Mouse (Mus musculus) lung, postnatal 0 days (tissue): Measurements from ENCODE around the gene Creb3l2. TPM values are rescaled to one million over a fixed set of nuclear protein-coding genes. Genes with fewer than 3 reads are reported as not detected.

Source experiments
- ATAC-seq: fragments of 200-750 bp; cut with Nextera tagmentation; 2 replicates; pipeline ENCODE4 v1.8.0; 2017; ENCODE audit warnings: moderate library complexity
- DNase-seq: peaks from one replicate; pipeline ENCODE4 v3.0.0-alpha.2; 2016; ENCODE audit warnings: low spot score
- H3K27ac ChIP-seq: fragments of 300-500 bp; sonication (generic); 2 replicates; pipeline ENCODE4 v1.5.1; 2014; ENCODE audit warnings: antibody characterized with exemption, mild to moderate bottlenecking, low read length, mixed read lengths
- H3K27me3 ChIP-seq: fragments of 300-500 bp; sonication (generic); replicated peaks from 2 replicates; pipeline ENCODE4 v1.6.1; 2014; ENCODE audit warnings: low read length, mixed read lengths; ENCODE audit not compliant: insufficient read depth
- H3K36me3 ChIP-seq: fragments of 300-500 bp; sonication (generic); 2 replicates; pipeline ENCODE4 v1.6.1; 2014; ENCODE audit warnings: low read length, mixed read lengths; ENCODE audit not compliant: insufficient read depth
- H3K4me1 ChIP-seq: fragments of 300-500 bp; sonication (generic); 2 replicates; pipeline ENCODE4 v1.6.1; 2014; ENCODE audit warnings: antibody characterized with exemption, low read depth, low read length, mixed read lengths; ENCODE audit not compliant: insufficient read depth
- H3K4me2 ChIP-seq: fragments of 300-500 bp; sonication (generic); replicated peaks from 2 replicates; pipeline ENCODE4 v1.6.1; 2014; ENCODE audit warnings: low read depth, mild to moderate bottlenecking, low read length, moderate library complexity, mixed read lengths
- H3K4me3 ChIP-seq: fragments of 300-500 bp; sonication (generic); 2 replicates; pipeline ENCODE4 v1.5.1; 2014; ENCODE audit warnings: low read depth, low read length
- H3K9ac ChIP-seq: fragments of 300-500 bp; sonication (generic); replicated peaks from 2 replicates; pipeline ENCODE4 v1.6.1; 2014; ENCODE audit warnings: low read depth, mild to moderate bottlenecking
- H3K9me3 ChIP-seq: fragments of 300-500 bp; sonication (generic); 2 replicates; pipeline ENCODE4 v1.6.1; 2016; ENCODE audit warnings: low read length, mixed read lengths
- CTCF ChIP-seq: IDR thresholded peaks from 2 replicates; pipeline ENCODE4 v1.5.1; 2016; ENCODE audit warnings: antibody characterized with exemption, mild to moderate bottlenecking
- EP300 ChIP-seq: IDR thresholded peaks from 2 replicates; pipeline ENCODE4 v1.6.1; 2016; ENCODE audit warnings: antibody characterized with exemption, mild to moderate bottlenecking, control low read depth
- WGBS: fragments of 180-500 bp; shearing (Covaris S2); extraction: QIAGEN DNeasy Blood & Tissue Kit; methylation state at CpG from one replicate; pipeline ENCODE4 v1.1.7; 2014; 5-methylcytosine and 5-hydroxymethylcytosine counted together
- polyA plus RNA-seq: library from polyadenylated mRNA; unstranded; fragments of >200 nt; fragmentation: Nextera tagmentation; extraction: Ambion mirVana; gene quantifications from 2 replicates; pipeline ENCODE4 v1.2.1, GENCODE M21; 2015

The Creb3l2 gene
- polyA plus RNA-seq, 1 experiment from 2014 or later: 23.8 TPM

DNA sequence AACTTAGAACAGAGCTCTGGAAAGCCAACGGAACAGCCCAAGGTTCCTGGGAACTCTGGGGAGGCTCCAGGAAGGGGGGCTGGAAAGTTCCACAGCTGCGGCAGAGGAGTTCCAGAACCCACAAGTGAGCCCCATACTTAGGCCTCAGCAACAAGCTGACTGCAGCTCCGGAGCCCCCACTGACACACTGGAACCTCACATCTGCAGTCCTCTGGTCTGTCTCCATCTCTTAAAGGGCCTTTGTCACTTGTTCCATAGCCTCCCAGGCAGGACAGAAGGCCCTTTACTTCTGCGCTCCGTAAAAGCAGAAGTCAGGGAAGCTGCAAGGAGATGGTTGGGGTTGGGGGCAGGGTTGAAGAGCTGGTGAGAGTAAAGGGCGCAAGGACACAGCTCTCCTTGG lies 23.0 kb downstream of the Creb3l2 start:
- 35% methylated on average over 6 of the region's 6 CpGs for WGBS
- Histone ChIP-seq H3K9ac (peak overlapping the region; percentile 29; the same call in 1 of the 2 replicates), H3K27ac (peak overlapping the region; percentile 59; the same call in 1 of the 2 replicates), H3K4me3 (no peak overlapping the region), H3K36me3 (no peaks in the 10 kb centered on the region), H3K9me3 (no peaks in the 10 kb centered on the region), H3K27me3 (no peaks in the 10 kb centered on the region), H3K4me2 (0 out of 2 replicates have a peak overlapping the region, but pooled peaks have one; percentile 5), H3K4me1 (peaks cover 18% of the 10 kb centered on the region)
- DNase-seq (no peak), ATAC-seq (no peak)
- TF ChIP-seq CTCF (no peak), EP300 (no peak)

DNA sequence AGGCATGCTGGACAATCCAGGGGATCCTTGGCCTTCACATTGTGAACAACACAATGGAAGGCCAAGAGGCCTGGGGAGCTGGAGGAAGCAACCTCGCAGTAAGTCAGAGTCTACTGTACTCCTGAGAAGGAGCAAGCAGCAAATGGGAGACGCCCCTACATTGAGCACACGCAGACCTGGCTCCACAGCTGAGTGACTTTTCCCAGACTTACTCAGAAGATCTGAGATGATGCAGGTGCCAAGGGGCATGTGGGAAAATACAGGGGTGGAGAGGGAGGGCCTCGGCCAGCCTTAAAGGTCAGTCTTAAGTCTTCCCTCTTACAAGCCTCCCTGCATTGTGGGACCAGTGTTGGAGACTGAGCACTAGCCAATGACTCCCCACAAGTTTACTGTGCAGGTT lies 25.2 kb downstream of the Creb3l2 start:
- Histone ChIP-seq H3K4me1 (peaks cover 15% of the 10 kb centered on the region), H3K27me3 (no peaks in the 10 kb centered on the region), H3K9ac (no peak overlapping the region), H3K27ac (no peak overlapping the region), H3K4me3 (no peak overlapping the region), H3K4me2 (no peak overlapping the region), H3K36me3 (no peaks in the 10 kb centered on the region), H3K9me3 (no peaks in the 10 kb centered on the region)
- ATAC-seq: no peak
- 61% methylated on average over 4 of the region's 4 CpGs for WGBS
- no peak for DNase-seq
- TF ChIP-seq EP300: no peak

DNA sequence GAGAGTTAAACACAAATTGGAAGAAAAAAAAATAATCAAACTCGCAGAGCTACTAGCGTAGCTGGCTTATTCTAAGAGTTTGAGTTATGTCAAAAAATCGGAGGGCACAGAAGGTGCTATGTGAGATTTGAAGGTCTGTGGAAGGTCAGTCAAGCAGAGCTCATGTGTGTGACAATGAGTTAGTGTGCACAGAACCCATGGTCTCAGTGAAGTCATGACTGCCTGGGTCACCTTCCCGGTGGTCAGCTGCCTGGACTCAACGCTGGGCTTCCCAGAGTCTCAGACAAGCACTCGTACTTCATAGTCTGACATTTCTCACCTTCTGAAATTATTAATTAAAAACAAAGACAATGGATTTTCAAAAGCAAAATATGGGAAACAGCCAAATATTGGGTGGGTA lies 26.4 kb downstream of the Creb3l2 start:
- Histone ChIP-seq H3K9me3 (no peaks in the 10 kb centered on the region), H3K36me3 (no peaks in the 10 kb centered on the region), H3K4me2 (0 out of 2 replicates have a peak overlapping the region, but pooled peaks have one; percentile 1), H3K27ac (peak overlapping the region; percentile 78), H3K27me3 (no peaks in the 10 kb centered on the region), H3K4me3 (no peak overlapping the region), H3K4me1 (peaks cover 15% of the 10 kb centered on the region), H3K9ac (no peak overlapping the region)
- WGBS: 34% methylated on average over 6 of the region's 6 CpGs
- ATAC-seq (no peak), DNase-seq (no peak)
- TF ChIP-seq EP300: no peak
- no peak for TF ChIP-seq CTCF

DNA sequence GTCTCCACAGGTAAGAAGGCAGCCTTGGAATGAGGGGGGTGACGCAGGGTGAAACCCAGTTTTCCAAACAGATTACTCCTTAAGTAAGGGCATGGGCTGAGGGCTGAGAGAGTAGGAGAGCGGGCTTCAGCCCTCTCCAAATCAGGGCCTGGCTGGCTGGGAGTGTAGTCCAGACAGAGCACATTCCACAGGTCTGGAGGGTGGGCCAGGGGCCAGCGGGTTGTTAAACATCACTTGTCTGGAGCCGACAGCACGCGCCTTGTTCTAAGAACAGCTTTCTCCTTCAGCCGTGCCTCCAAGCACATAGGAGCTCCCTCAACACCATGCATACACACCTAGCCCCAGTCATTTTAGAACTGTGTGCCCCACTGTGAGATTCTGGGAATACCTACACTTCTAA lies 26.9 kb downstream of the Creb3l2 start:
- Histone ChIP-seq H3K27me3 (no peaks in the 10 kb centered on the region), H3K4me1 (peaks cover 15% of the 10 kb centered on the region), H3K4me2 (0 out of 2 replicates have a peak overlapping the region, but pooled peaks have one; percentile 1), H3K9me3 (no peaks in the 10 kb centered on the region), H3K27ac (peak overlapping the region; percentile 78), H3K36me3 (no peaks in the 10 kb centered on the region), H3K4me3 (no peak overlapping the region), H3K9ac (no peak overlapping the region)
- DNase-seq (peak; percentile 94), ATAC-seq (peak; percentile 98)
- TF ChIP-seq CTCF: no peak
- peak; percentile 95 for TF ChIP-seq EP300
- WGBS: 19% methylated on average over 7 of the region's 7 CpGs

DNA sequence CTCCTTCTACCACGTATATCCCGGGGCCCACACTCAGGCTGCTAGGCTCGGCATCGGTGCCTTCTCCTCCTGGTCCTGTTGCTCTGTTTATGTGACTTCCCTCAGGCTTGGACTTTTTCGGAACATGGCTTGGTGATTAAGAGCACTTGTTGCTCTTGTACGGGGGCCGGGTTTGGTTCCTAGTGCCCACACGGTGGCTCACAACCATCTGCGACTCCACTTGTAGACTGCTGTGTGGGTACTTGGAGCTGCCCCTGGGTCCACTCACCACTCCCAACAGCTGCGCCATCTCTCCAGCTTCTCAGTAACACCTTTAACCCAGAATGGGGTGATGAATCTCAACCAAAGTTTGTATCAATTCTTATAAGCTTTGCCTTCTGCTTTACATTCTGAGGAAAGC lies 27.4 kb downstream of the Creb3l2 start:
- H3K9ac ChIP-seq: no peak overlapping the region
- H3K4me2 ChIP-seq: no peak overlapping the region
- H3K27me3 ChIP-seq: no peaks in the 10 kb centered on the region
- no peak overlapping the region for H3K4me3 ChIP-seq
- no peaks in the 10 kb centered on the region for H3K9me3 ChIP-seq
- peak overlapping the region; percentile 78 for H3K27ac ChIP-seq
- H3K36me3 ChIP-seq: no peaks in the 10 kb centered on the region
- TF ChIP-seq EP300 (no peak), CTCF (no peak)
- ATAC-seq (peak; percentile 66), DNase-seq (no peak)
- H3K4me1 ChIP-seq: peaks cover 12% of the 10 kb centered on the region
- 58% methylated on average over 10 of the region's 10 CpGs for WGBS

DNA sequence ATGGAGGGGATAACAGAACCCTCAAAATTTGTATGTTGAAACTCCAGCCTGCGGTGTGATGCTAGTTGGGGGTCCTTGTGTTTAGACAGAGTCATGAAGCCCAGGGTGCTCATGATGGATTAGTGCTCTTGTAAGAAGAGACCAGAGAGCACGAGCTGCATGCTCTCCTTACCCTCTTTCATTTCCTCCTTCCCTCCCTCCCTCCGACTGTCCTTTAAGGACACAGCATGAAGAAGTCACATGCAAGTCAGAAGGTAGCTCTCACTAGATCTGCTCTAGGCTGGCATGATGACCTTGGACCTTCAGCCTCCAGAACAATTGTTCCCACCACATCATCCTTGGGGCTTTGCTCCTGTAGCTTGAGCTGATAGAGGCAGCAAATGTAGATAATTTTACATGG lies 30.2 kb downstream of the Creb3l2 start:
- TF ChIP-seq EP300: no peak
- TF ChIP-seq CTCF: no peak
- no peak overlapping the region for H3K9ac ChIP-seq
- DNase-seq (no peak), ATAC-seq (no peak)
- no peaks in the 10 kb centered on the region for H3K4me1 ChIP-seq
- H3K4me2 ChIP-seq: no peak overlapping the region
- H3K36me3 ChIP-seq: no peaks in the 10 kb centered on the region
- no peaks in the 10 kb centered on the region for H3K27me3 ChIP-seq
- no peaks in the 10 kb centered on the region for H3K9me3 ChIP-seq
- H3K27ac ChIP-seq: no peak overlapping the region
- no peak overlapping the region for H3K4me3 ChIP-seq
- WGBS: 41% methylated on average over 3 of the region's 3 CpGs

DNA sequence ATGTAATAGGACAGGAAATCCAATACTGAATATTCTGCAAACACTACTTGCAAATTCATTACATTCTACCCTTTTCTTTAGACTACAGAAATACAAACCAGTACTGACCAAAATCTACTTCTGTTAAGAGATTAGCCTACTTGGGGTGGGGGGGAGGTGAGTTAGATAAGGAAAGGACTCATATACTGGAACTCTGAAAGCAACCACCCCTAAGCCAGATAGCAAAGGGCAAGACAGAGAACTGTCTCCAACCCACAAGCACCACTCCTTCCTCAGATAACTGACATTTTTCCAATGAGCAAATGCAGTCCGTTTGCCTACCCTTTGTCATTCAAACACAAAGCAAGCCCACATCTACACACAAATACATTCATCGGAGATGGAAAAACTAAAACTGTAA lies 32.1 kb downstream of the Creb3l2 start:
- Histone ChIP-seq H3K4me2 (no peak overlapping the region), H3K4me3 (no peak overlapping the region), H3K27me3 (no peaks in the 10 kb centered on the region), H3K4me1 (peaks cover 10% of the 10 kb centered on the region; the same call in 1 of the 2 replicates), H3K36me3 (no peaks in the 10 kb centered on the region), H3K27ac (no peak overlapping the region), H3K9ac (no peak overlapping the region), H3K9me3 (no peaks in the 10 kb centered on the region)
- WGBS: 68% methylated on average over 2 of the region's 2 CpGs
- DNase-seq (no peak), ATAC-seq (no peak)
- no peak for TF ChIP-seq EP300
- no peak for TF ChIP-seq CTCF
